Mouse (Mus musculus) embryonic facial prominence, embryonic 11.5 days (tissue): ENCODE results near the gene Mei1. TPM values are rescaled to one million over a fixed set of nuclear protein-coding genes. Genes with fewer than 3 reads are reported as not detected.

ENCODE experiments used
- polyA plus RNA-seq: library from polyadenylated mRNA; unstranded; fragments of >200 nt; fragmentation: Nextera tagmentation; extraction: Ambion mirVana; gene quantifications from 2 replicates; pipeline ENCODE4 v1.2.1, GENCODE M21; 2014

Mei1 gene
- polyA plus RNA-seq, 1 experiment from 2014 or later = not detected

Other genes with a start within 250 kb of the Mei1 start
- gene Tob2, start 211.2 kb upstream of the Mei1 start, polyA plus RNA-seq = 10.7 and 11.1 TPM in 2 replicates
- 194 and 213 TPM in 2 replicates for gene Phf5a, start 198.1 kb upstream of the Mei1 start, polyA plus RNA-seq
- gene Aco2, start 197.7 kb upstream of the Mei1 start, polyA plus RNA-seq = 144 and 153 TPM in 2 replicates
- gene Polr3h, start 143.8 kb upstream of the Mei1 start, polyA plus RNA-seq = 60.3 and 63.5 TPM in 2 replicates
- gene Csdc2, start 133.2 kb upstream of the Mei1 start, polyA plus RNA-seq = 5.5 and 8.4 TPM in 2 replicates
- 19.9 and 21.3 TPM in 2 replicates for gene Pmm1, start 109.1 kb upstream of the Mei1 start, polyA plus RNA-seq
- gene 1700029P11Rik, start 89.5 kb upstream of the Mei1 start, polyA plus RNA-seq = not detected in 2 replicates
- 91.5 and 94.4 TPM in 2 replicates for gene Xrcc6, start 82.2 kb upstream of the Mei1 start, polyA plus RNA-seq
- gene Desi1, start 36.1 kb upstream of the Mei1 start, polyA plus RNA-seq = 26.9 and 31.6 TPM in 2 replicates
- gene Snu13, start 22.4 kb upstream of the Mei1 start, polyA plus RNA-seq = 342 and 357 TPM in 2 replicates
- gene 4930407I10Rik, start 10.8 kb upstream of the Mei1 start, polyA plus RNA-seq = 0.06 TPM in 1 of 2 replicates, not detected in the other
- 19.9 and 21.0 TPM in 2 replicates for gene Ccdc134, start 57.9 kb downstream of the Mei1 start, polyA plus RNA-seq
- gene Srebf2, start 77.2 kb downstream of the Mei1 start, polyA plus RNA-seq = 105 and 109 TPM in 2 replicates
- gene Shisa8, start 142.8 kb downstream of the Mei1 start, polyA plus RNA-seq = 0.18 and 0.26 TPM in 2 replicates
- gene Tnfrsf13c, start 154.4 kb downstream of the Mei1 start, polyA plus RNA-seq = 0.42 TPM in 1 of 2 replicates, not detected in the other
- gene Cenpm, start 174.8 kb downstream of the Mei1 start, polyA plus RNA-seq = 86.4 and 92.5 TPM in 2 replicates
- 0.35 and 0.45 TPM in 2 replicates for gene 1500009C09Rik, start 182.4 kb downstream of the Mei1 start, polyA plus RNA-seq
- 66.3 and 66.7 TPM in 2 replicates for gene Sept3, start 204.9 kb downstream of the Mei1 start, polyA plus RNA-seq
- 0.34 TPM in 1 of 2 replicates, not detected in the other for gene Wbp2nl, start 229.0 kb downstream of the Mei1 start, polyA plus RNA-seq